Mouse (Mus musculus) erythroblast, embryonic 14.5 days (primary cell): ENCODE results near the gene Macrod2.

Experiments
- GATA1 ChIP-seq: IDR thresholded peaks from 2 replicates; pipeline ENCODE4 v1.6.1; 2012; ENCODE audit warnings: low read length, inconsistent platforms, mixed read lengths
- TAL1 ChIP-seq: IDR thresholded peaks from 3 replicates; pipeline ENCODE4 v1.6.1; 2012; ENCODE audit warnings: low read length, inconsistent platforms, mixed read lengths

DNA sequence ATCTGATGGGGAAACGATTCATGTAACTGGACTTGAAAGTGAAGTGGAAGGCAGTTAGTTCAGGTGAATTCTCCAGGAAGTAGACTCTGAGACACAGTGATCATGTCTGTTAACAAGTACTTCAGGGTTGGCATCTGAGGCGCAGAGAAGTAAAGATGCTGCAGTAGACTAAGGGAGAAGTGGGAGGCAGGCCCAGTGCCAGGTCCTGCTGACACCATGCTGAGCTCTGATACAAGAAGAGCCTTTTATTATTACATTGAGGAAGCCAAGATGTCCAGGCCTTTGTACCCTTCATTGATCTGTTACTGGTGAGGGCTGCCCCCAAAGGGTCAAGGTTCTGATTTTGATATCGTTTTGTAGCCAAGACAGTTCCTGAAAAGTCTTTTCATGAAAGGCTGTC lies 1327.4 kb downstream of the Macrod2 start:
- no peak for TF ChIP-seq TAL1
- TF ChIP-seq GATA1 = no peak
